Mouse (Mus musculus) lung, postnatal 0 days (tissue): ENCODE results near the gene Mef2d. TPM values are rescaled to one million over a fixed set of nuclear protein-coding genes. Genes with fewer than 3 reads are reported as not detected.
A peak's percentile ranks its signal among the peaks of the same experiment; 100 is the strongest.

ENCODE experiments used
- ATAC-seq: fragments of 200-750 bp; cut with Nextera tagmentation; 2 replicates; pipeline ENCODE4 v1.8.0; 2017; ENCODE audit warnings: moderate library complexity
- DNase-seq: peaks from one replicate; pipeline ENCODE4 v3.0.0-alpha.2; 2016; ENCODE audit warnings: low spot score
- H3K27ac ChIP-seq: fragments of 300-500 bp; sonication (generic); 2 replicates; pipeline ENCODE4 v1.5.1; 2014; ENCODE audit warnings: antibody characterized with exemption, mild to moderate bottlenecking, low read length, mixed read lengths
- H3K27me3 ChIP-seq: fragments of 300-500 bp; sonication (generic); replicated peaks from 2 replicates; pipeline ENCODE4 v1.6.1; 2014; ENCODE audit warnings: low read length, mixed read lengths; ENCODE audit not compliant: insufficient read depth
- H3K36me3 ChIP-seq: fragments of 300-500 bp; sonication (generic); 2 replicates; pipeline ENCODE4 v1.6.1; 2014; ENCODE audit warnings: low read length, mixed read lengths; ENCODE audit not compliant: insufficient read depth
- H3K4me1 ChIP-seq: fragments of 300-500 bp; sonication (generic); 2 replicates; pipeline ENCODE4 v1.6.1; 2014; ENCODE audit warnings: antibody characterized with exemption, low read depth, low read length, mixed read lengths; ENCODE audit not compliant: insufficient read depth
- H3K4me2 ChIP-seq: fragments of 300-500 bp; sonication (generic); replicated peaks from 2 replicates; pipeline ENCODE4 v1.6.1; 2014; ENCODE audit warnings: low read depth, mild to moderate bottlenecking, low read length, moderate library complexity, mixed read lengths
- H3K4me3 ChIP-seq: fragments of 300-500 bp; sonication (generic); 2 replicates; pipeline ENCODE4 v1.5.1; 2014; ENCODE audit warnings: low read depth, low read length
- H3K9ac ChIP-seq: fragments of 300-500 bp; sonication (generic); replicated peaks from 2 replicates; pipeline ENCODE4 v1.6.1; 2014; ENCODE audit warnings: low read depth, mild to moderate bottlenecking
- H3K9me3 ChIP-seq: fragments of 300-500 bp; sonication (generic); 2 replicates; pipeline ENCODE4 v1.6.1; 2016; ENCODE audit warnings: low read length, mixed read lengths
- CTCF ChIP-seq: IDR thresholded peaks from 2 replicates; pipeline ENCODE4 v1.5.1; 2016; ENCODE audit warnings: antibody characterized with exemption, mild to moderate bottlenecking
- EP300 ChIP-seq: IDR thresholded peaks from 2 replicates; pipeline ENCODE4 v1.6.1; 2016; ENCODE audit warnings: antibody characterized with exemption, mild to moderate bottlenecking, control low read depth
- WGBS: fragments of 180-500 bp; shearing (Covaris S2); extraction: QIAGEN DNeasy Blood & Tissue Kit; methylation state at CpG from one replicate; pipeline ENCODE4 v1.1.7; 2014; 5-methylcytosine and 5-hydroxymethylcytosine counted together
- polyA plus RNA-seq: library from polyadenylated mRNA; unstranded; fragments of >200 nt; fragmentation: Nextera tagmentation; extraction: Ambion mirVana; gene quantifications from 2 replicates; pipeline ENCODE4 v1.2.1, GENCODE M21; 2015

Mef2d gene
- polyA plus RNA-seq, 1 experiment from 2014 or later, result 15.4 TPM

GRCm38 (mm10) chr3:88125195-88125594 lies 17.0 kb upstream of the Mef2d start:
- Histone ChIP-seq H3K27ac (no peak overlapping the region), H3K36me3 (no peaks in the 10 kb centered on the region), H3K27me3 (no peaks in the 10 kb centered on the region), H3K4me3 (no peak overlapping the region), H3K9me3 (no peaks in the 10 kb centered on the region), H3K9ac (no peak overlapping the region), H3K4me2 (no peak overlapping the region), H3K4me1 (no peaks in the 10 kb centered on the region)
- WGBS, result 30% methylated on average over 4 of the region's 4 CpGs
- DNase-seq, result peak; percentile 91
- peak; percentile 84 for ATAC-seq
- peak; percentile 94 for TF ChIP-seq EP300
- TF ChIP-seq CTCF, result no peak

GRCm38 (mm10) chr3:88126181-88126580 lies 16.0 kb upstream of the Mef2d start:
- TF ChIP-seq CTCF (no peak), EP300 (no peak)
- DNase-seq, result no peak
- 60% methylated on average over 7 of the region's 7 CpGs for WGBS
- H3K27ac ChIP-seq, result no peak overlapping the region
- H3K9me3 ChIP-seq, result no peaks in the 10 kb centered on the region
- H3K4me1 ChIP-seq, result no peaks in the 10 kb centered on the region
- no peak for ATAC-seq
- no peaks in the 10 kb centered on the region for H3K27me3 ChIP-seq
- no peaks in the 10 kb centered on the region for H3K36me3 ChIP-seq
- no peak overlapping the region for H3K4me3 ChIP-seq
- H3K4me2 ChIP-seq, result no peak overlapping the region
- no peak overlapping the region for H3K9ac ChIP-seq

GRCm38 (mm10) chr3:88127636-88128035 lies 14.5 kb upstream of the Mef2d start:
- Histone ChIP-seq H3K27me3 (no peaks in the 10 kb centered on the region), H3K9ac (no peak overlapping the region), H3K27ac (no peak overlapping the region), H3K4me3 (no peak overlapping the region), H3K4me1 (no peaks in the 10 kb centered on the region), H3K4me2 (no peak overlapping the region), H3K36me3 (no peaks in the 10 kb centered on the region), H3K9me3 (no peaks in the 10 kb centered on the region)
- no peak for TF ChIP-seq CTCF
- TF ChIP-seq EP300, result no peak
- ATAC-seq, result no peak
- DNase-seq, result no peak
- 56% methylated on average over 3 of the region's 3 CpGs for WGBS

- Histone ChIP-seq H3K4me2 (no peak overlapping the region), H3K27ac (no peak overlapping the region), H3K27me3 (no peaks in the 10 kb centered on the region), H3K36me3 (no peaks in the 10 kb centered on the region), H3K9ac (no peak overlapping the region), H3K9me3 (no peaks in the 10 kb centered on the region), H3K4me3 (no peak overlapping the region), H3K4me1 (no peaks in the 10 kb centered on the region)
- 33% methylated on average over 5 of the region's 5 CpGs for WGBS
- ATAC-seq, result peak; percentile 48
- DNase-seq, result peak; percentile 73
- no peak for TF ChIP-seq EP300
- no peak for TF ChIP-seq CTCF
Observed at GRCm38 (mm10) chr3:88128056-88128455, 14.1 kb upstream of the Mef2d start.

GRCm38 (mm10) chr3:88129006-88129405 lies 13.2 kb upstream of the Mef2d start:
- H3K36me3 ChIP-seq, result no peaks in the 10 kb centered on the region
- H3K4me3 ChIP-seq, result no peak overlapping the region
- DNase-seq (no peak), ATAC-seq (no peak)
- H3K4me1 ChIP-seq, result 0 out of 2 replicates have a peak, but pooled peaks cover 5% of the 10 kb centered on the region
- no peak overlapping the region for H3K4me2 ChIP-seq
- no peak overlapping the region for H3K9ac ChIP-seq
- no peak for TF ChIP-seq CTCF
- no peak for TF ChIP-seq EP300
- H3K27ac ChIP-seq, result no peak overlapping the region
- no peaks in the 10 kb centered on the region for H3K27me3 ChIP-seq
- WGBS, result 39% methylated on average over 4 of the region's 4 CpGs
- no peaks in the 10 kb centered on the region for H3K9me3 ChIP-seq

- Histone ChIP-seq H3K4me3 (no peak overlapping the region), H3K9me3 (no peaks in the 10 kb centered on the region), H3K4me2 (no peak overlapping the region), H3K27ac (no peak overlapping the region), H3K36me3 (no peaks in the 10 kb centered on the region), H3K4me1 (0 out of 2 replicates have a peak, but pooled peaks cover 5% of the 10 kb centered on the region), H3K27me3 (no peaks in the 10 kb centered on the region), H3K9ac (no peak overlapping the region)
- WGBS, result 86% methylated on average over 3 of the region's 3 CpGs
- ATAC-seq (no peak), DNase-seq (no peak)
- TF ChIP-seq EP300 (no peak), CTCF (no peak)
Observed at GRCm38 (mm10) chr3:88131071-88131470, 11.1 kb upstream of the Mef2d start.

GRCm38 (mm10) chr3:88132492-88132891 lies 9.7 kb upstream of the Mef2d start:
- Histone ChIP-seq H3K36me3 (no peaks in the 10 kb centered on the region), H3K27me3 (no peaks in the 10 kb centered on the region), H3K4me1 (peaks cover 5% of the 10 kb centered on the region; the same call in 1 of the 2 replicates), H3K27ac (no peak overlapping the region), H3K9ac (no peak overlapping the region), H3K4me2 (no peak overlapping the region), H3K4me3 (no peak overlapping the region), H3K9me3 (no peaks in the 10 kb centered on the region)
- ATAC-seq, result no peak
- no peak for TF ChIP-seq EP300
- TF ChIP-seq CTCF, result no peak
- DNase-seq, result no peak
- WGBS, result 50% methylated on average over 2 of the region's 2 CpGs
